Mouse (Mus musculus) heart, embryonic 11.5 days (tissue): ENCODE measurements around the gene Isy1. TPM values are rescaled to one million over a fixed set of nuclear protein-coding genes. Genes with fewer than 3 reads are reported as not detected.

Experiments
- ATAC-seq: fragments of 200-750 bp; cut with Nextera tagmentation; replicated peaks from 2 replicates; pipeline ENCODE4 v1.8.0; 2017; ENCODE audit warnings: moderate library complexity; ENCODE audit not compliant: insufficient number of reproducible peaks, low FRiP score, low TSS enrichment
- H3K27ac ChIP-seq: fragments of 300-500 bp; sonication (generic); 2 replicates; pipeline ENCODE4 v1.5.1; 2014; ENCODE audit warnings: mild to moderate bottlenecking, low read depth, low read length
- H3K27me3 ChIP-seq: fragments of 300-500 bp; sonication (generic); 2 replicates; pipeline ENCODE4 v1.6.1; 2014; ENCODE audit warnings: mild to moderate bottlenecking, low read length, mixed read lengths; ENCODE audit not compliant: control insufficient read depth, insufficient read depth
- H3K36me3 ChIP-seq: fragments of 300-500 bp; sonication (generic); 2 replicates; pipeline ENCODE4 v1.6.1; 2014; ENCODE audit warnings: mild to moderate bottlenecking, low read length, moderate library complexity, mixed read lengths; ENCODE audit not compliant: control insufficient read depth, insufficient read depth
- H3K4me1 ChIP-seq: fragments of 300-500 bp; sonication (generic); 2 replicates; pipeline ENCODE4 v1.6.1; 2014; ENCODE audit warnings: low read length; ENCODE audit not compliant: control insufficient read depth, insufficient read depth
- H3K4me2 ChIP-seq: fragments of 300-500 bp; sonication (generic); 2 replicates; pipeline ENCODE4 v1.6.1; 2014; ENCODE audit warnings: mild to moderate bottlenecking, moderate library complexity
- H3K4me3 ChIP-seq: fragments of 300-500 bp; sonication (generic); 2 replicates; pipeline ENCODE4 v1.5.1; 2014; ENCODE audit warnings: low read depth, low read length
- H3K9ac ChIP-seq: fragments of 300-500 bp; sonication (generic); 2 replicates; pipeline ENCODE4 v1.6.1; 2014; ENCODE audit warnings: mild to moderate bottlenecking, low read depth, low read length, moderate library complexity
- H3K9me3 ChIP-seq: fragments of 300-500 bp; sonication (generic); replicated peaks from 2 replicates; pipeline ENCODE4 v1.6.1; 2016; ENCODE audit warnings: low read length; ENCODE audit not compliant: control insufficient read depth
- WGBS: fragments of 180-500 bp; shearing (Covaris S2); extraction: QIAGEN DNeasy Blood & Tissue Kit; methylation state at CpG from one replicate; pipeline ENCODE4 v1.1.7; 2014; ENCODE audit not compliant: insufficient replicate concordance; 5-methylcytosine and 5-hydroxymethylcytosine counted together
- polyA plus RNA-seq: library from polyadenylated mRNA; unstranded; fragments of >200 nt; fragmentation: Nextera tagmentation; extraction: Ambion mirVana; gene quantifications from 2 replicates; pipeline ENCODE4 v1.2.1, GENCODE M21; 2014

The Isy1 gene
- 28.1 and 36.5 TPM in 2 replicates for polyA plus RNA-seq

- H3K4me1 ChIP-seq: 0 out of 2 replicates have a peak, but pooled peaks cover 5% of the 10 kb centered on the region
- H3K9me3 ChIP-seq: no peaks in the 10 kb centered on the region
- H3K36me3 ChIP-seq: peaks cover 24% of the 10 kb centered on the region
- H3K27me3 ChIP-seq: no peaks in the 10 kb centered on the region
- WGBS: under 1% methylated on average over 46 of the region's 46 CpGs
- H3K4me2 ChIP-seq: peak within 1 kb of the TSS; percentile 89
- peak within 1 kb of the TSS; percentile 94 for H3K27ac ChIP-seq
- peak within 1 kb of the TSS; percentile 63 for H3K4me3 ChIP-seq
- H3K9ac ChIP-seq: peak within 1 kb of the TSS; percentile 83
- ATAC-seq: peak; percentile 93
Observed at GRCm38 (mm10) chr6:87838551-87839197, at the start of gene Isy1. Gene Isy1, minus strand, starts transcription at chr6:87838798.

GRCm38 (mm10) chr6:87887594-87888233 is 49.1 kb upstream of the Isy1 start, which contains the start of gene Copg1:
Gene Copg1, plus strand, starts transcription at chr6:87887814.
- H3K36me3 ChIP-seq: peaks cover 24% of the 10 kb centered on the region
- peak within 1 kb of the TSS; percentile 74 for H3K4me3 ChIP-seq
- peak; percentile 94 for ATAC-seq
- peaks cover 7% of the 10 kb centered on the region; the same call in 1 of the 2 replicates for H3K4me1 ChIP-seq
- H3K27ac ChIP-seq: peak within 1 kb of the TSS; percentile 89
- H3K27me3 ChIP-seq: no peaks in the 10 kb centered on the region
- WGBS: under 1% methylated on average over 31 of the region's 31 CpGs
- no peaks in the 10 kb centered on the region for H3K9me3 ChIP-seq
- H3K9ac ChIP-seq: peak within 1 kb of the TSS; percentile 89
- peak within 1 kb of the TSS; percentile 78 for H3K4me2 ChIP-seq

GRCm38 (mm10) chr6:87886721-87887120 is 48.1 kb upstream of the Isy1 start:
- H3K9ac ChIP-seq: no peak overlapping the region
- 89% methylated on average over 1 of the region's 1 CpGs for WGBS
- ATAC-seq: no peak

GRCm38 (mm10) chr6:87882816-87883215 is 44.2 kb upstream of the Isy1 start:
- ATAC-seq: no peak

More at GRCm38 (mm10) chr6:87886721-87887120, 48.1 kb upstream of the Isy1 start:
- Histone ChIP-seq H3K27me3 (no peaks in the 10 kb centered on the region), H3K4me2 (no peak overlapping the region), H3K36me3 (peaks cover 19% of the 10 kb centered on the region), H3K4me1 (peaks cover 7% of the 10 kb centered on the region; the same call in 1 of the 2 replicates), H3K4me3 (no peak overlapping the region), H3K27ac (no peak overlapping the region), H3K9me3 (no peaks in the 10 kb centered on the region)

GRCm38 (mm10) chr6:87882221-87882620 is 43.6 kb upstream of the Isy1 start:
- H3K36me3 ChIP-seq: no peaks in the 10 kb centered on the region
- H3K27ac ChIP-seq: no peak overlapping the region
- H3K4me3 ChIP-seq: no peak overlapping the region
- no peak overlapping the region for H3K9ac ChIP-seq
- no peak overlapping the region for H3K4me2 ChIP-seq
- no peaks in the 10 kb centered on the region for H3K9me3 ChIP-seq
- WGBS: 67% methylated on average over 3 of the region's 3 CpGs
- ATAC-seq: no peak
- no peaks in the 10 kb centered on the region for H3K4me1 ChIP-seq
- no peaks in the 10 kb centered on the region for H3K27me3 ChIP-seq

More at GRCm38 (mm10) chr6:87882816-87883215, 44.2 kb upstream of the Isy1 start:
- Histone ChIP-seq H3K4me3 (no peak overlapping the region), H3K27me3 (no peaks in the 10 kb centered on the region), H3K4me1 (no peaks in the 10 kb centered on the region), H3K9ac (no peak overlapping the region), H3K36me3 (no peaks in the 10 kb centered on the region), H3K9me3 (no peaks in the 10 kb centered on the region), H3K27ac (no peak overlapping the region), H3K4me2 (no peak overlapping the region)
- 65% methylated on average over 4 of the region's 4 CpGs for WGBS

GRCm38 (mm10) chr6:87879628-87880027 is 41.0 kb upstream of the Isy1 start:
- Histone ChIP-seq H3K9me3 (no peaks in the 10 kb centered on the region), H3K4me1 (no peaks in the 10 kb centered on the region), H3K36me3 (no peaks in the 10 kb centered on the region), H3K27me3 (no peaks in the 10 kb centered on the region), H3K9ac (no peak overlapping the region), H3K4me2 (no peak overlapping the region), H3K27ac (no peak overlapping the region), H3K4me3 (no peak overlapping the region)
- no peak for ATAC-seq
- WGBS: 63% methylated on average over 3 of the region's 3 CpGs

GRCm38 (mm10) chr6:87879010-87879409 is 40.4 kb upstream of the Isy1 start:
- Histone ChIP-seq H3K4me2 (no peak overlapping the region), H3K9ac (no peak overlapping the region), H3K27ac (no peak overlapping the region), H3K4me3 (no peak overlapping the region), H3K4me1 (no peaks in the 10 kb centered on the region), H3K9me3 (no peaks in the 10 kb centered on the region), H3K27me3 (no peaks in the 10 kb centered on the region), H3K36me3 (no peaks in the 10 kb centered on the region)
- ATAC-seq: no peak
- WGBS: 42% methylated on average over 4 of the region's 4 CpGs

- no peak for ATAC-seq
- peak overlapping the region; percentile 19 for H3K4me2 ChIP-seq
- WGBS: 63% methylated on average over 13 of the region's 13 CpGs
Observed at GRCm38 (mm10) chr6:87876068-87876643, 37.6 kb upstream of the Isy1 start.

More at GRCm38 (mm10) chr6:87876068-87876643, 37.6 kb upstream of the Isy1 start:
- no peak overlapping the region for H3K27ac ChIP-seq
- no peaks in the 10 kb centered on the region for H3K9me3 ChIP-seq
- H3K36me3 ChIP-seq: no peaks in the 10 kb centered on the region
- no peaks in the 10 kb centered on the region for H3K4me1 ChIP-seq
- no peak overlapping the region for H3K4me3 ChIP-seq
- no peak overlapping the region for H3K9ac ChIP-seq
- no peaks in the 10 kb centered on the region for H3K27me3 ChIP-seq
